Mouse (Mus musculus) embryonic fibroblast, embryonic 13.5 days (primary cell): ENCODE measurements around the gene Gm10471.
"Not testable (repeated sequence)": the region's sequence is repeated elsewhere in the genome, so short reads cannot be mapped to it uniquely, and the experiment has no call there.

Experiments
- CTCF ChIP-seq: IDR thresholded peaks from 2 replicates; pipeline ENCODE4 v1.5.1; 2011; ENCODE audit warnings: mild to moderate bottlenecking, control low read depth, low read length, moderate library complexity, borderline replicate concordance; ENCODE audit not compliant: insufficient read depth
- POLR2A ChIP-seq: IDR thresholded peaks from 2 replicates; pipeline ENCODE4 v1.6.1; 2011; ENCODE audit warnings: low read depth, mild to moderate bottlenecking, control low read depth, low read length, moderate library complexity

DNA sequence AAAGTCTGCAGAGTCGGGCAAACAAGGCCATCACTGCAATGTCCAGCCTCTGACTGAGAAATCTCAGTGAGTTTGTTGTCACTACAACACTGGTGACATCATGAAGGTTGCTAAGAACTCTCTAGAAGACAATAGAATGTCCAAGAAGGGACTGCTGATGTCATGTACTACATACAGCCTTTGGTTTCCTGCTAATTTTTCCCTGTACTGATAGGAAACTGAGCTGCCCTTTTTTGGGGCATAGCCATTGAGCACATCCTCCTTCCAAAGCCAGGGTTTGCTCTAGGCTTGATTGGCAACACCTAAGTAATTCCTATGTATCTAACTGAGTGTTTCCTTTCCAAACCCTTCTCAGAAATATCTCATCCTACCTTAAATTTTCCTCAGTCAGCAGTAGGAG is at the start of gene Gm10471:
- not testable (repeated sequence) for TF ChIP-seq POLR2A, CTCF
